9 mouse cellular contexts compared by ENCODE assay signal in genomic region chr9:110243221-110243833, GRCm38 (mm10). TPM values are rescaled to one million over a fixed set of nuclear protein-coding genes. Genes with fewer than 3 reads are reported as not detected.
DNase-seq lines count a peak whose midpoint lies in the region; ATAC-seq and TF ChIP-seq lines count a peak whose summit lies in the region.
"Had no signal": no experiment of that assay in that cellular context is flagged by ENCODE, and none has a peak within 500 bp of the region (broad histone marks: within the 10 kb centered on the region; RNA-seq: fewer than 3 reads in every experiment).

TSS of gene Cspg5 (plus strand) at chr9:110243783.

- no peak within 1 kb of the TSS for H3K27ac ChIP-seq in heart, embryonic 16.5 days (ENCODE audit: low read length)
- H3K27ac ChIP-seq in heart, adult 2 months, result no peak within 1 kb of the TSS
- no peak within 1 kb of the TSS for H3K27ac ChIP-seq in intestine, embryonic 15.5 days
- no peak within 1 kb of the TSS for H3K27ac ChIP-seq in midbrain, embryonic 11.5 days (ENCODE audit: low read depth, low read length)

- intact Hi-C loops in heart, adult 2 months (cut with DNase I), result no loop called here

- H3K9ac ChIP-seq in heart, embryonic 16.5 days (ENCODE audit: low read length), result no peak within 1 kb of the TSS
- no peak within 1 kb of the TSS for H3K9ac ChIP-seq in heart, adult 2 months (ENCODE audit: low read depth, low read length)
- H3K9ac ChIP-seq in intestine, embryonic 15.5 days, result 0 out of 2 replicates have a peak within 1 kb of the TSS, but pooled peaks have one; percentile 36
- H3K9ac ChIP-seq in midbrain, embryonic 11.5 days (ENCODE audit: low read length), result no peak within 1 kb of the TSS; the same call in 1 of the 2 replicates

- H3K4me3 ChIP-seq in heart, embryonic 16.5 days (ENCODE audit: low read length), result no peak within 1 kb of the TSS; the same call in 1 of the 2 replicates
- no peak within 1 kb of the TSS for H3K4me3 ChIP-seq in heart, adult 2 months
- H3K4me3 ChIP-seq in intestine, embryonic 15.5 days (replicated peaks), result peak within 1 kb of the TSS; percentile 60
- peak within 1 kb of the TSS; percentile 65 for H3K4me3 ChIP-seq in midbrain, embryonic 11.5 days (ENCODE audit: low read depth, low read length)

- no peak for DNase-seq in heart, adult 2 months
- no peak for DNase-seq in adrenal gland, postnatal 4 days (ENCODE audit: low spot score in 2 of 2)
- DNase-seq in midbrain, embryonic 11.5 days (ENCODE audit: low spot score, missing footprints), result no peak
- no peak for DNase-seq in ovary, postnatal 36 days (ENCODE audit: low spot score)
- DNase-seq in ovary, adult 18-20 months (ENCODE audit: low spot score), result no peak
- DNase-seq in cerebellum, adult 18-20 months, result no peak

- no peak for TF ChIP-seq EP300 in heart, adult 2 months (IDR thresholded peaks at IDR 0.05; ENCODE audit: insufficient read depth, low read depth, low read length)

- WGBS in heart, embryonic 16.5 days, result 83% methylated on average over 7 of the region's 7 CpGs
- 83% methylated on average over 7 of the region's 7 CpGs for WGBS in heart, adult 2 months
- WGBS in intestine, embryonic 15.5 days, result 85% methylated on average over 7 of the region's 7 CpGs
- 88% methylated on average over 7 of the region's 7 CpGs for WGBS in midbrain, embryonic 11.5 days

- peak within 1 kb of the TSS; percentile 100 for H3K4me2 ChIP-seq in heart, embryonic 16.5 days (ENCODE audit: low read depth, low read length)
- H3K4me2 ChIP-seq in intestine, embryonic 15.5 days (replicated peaks), result peak within 1 kb of the TSS; percentile 99
- peak within 1 kb of the TSS; percentile 100 for H3K4me2 ChIP-seq in midbrain, embryonic 11.5 days

- TF ChIP-seq CTCF in heart, adult 2 months (IDR thresholded peaks at IDR 0.05), result no peak

- H3K79me2 ChIP-seq in heart, adult 2 months (replicated peaks; ENCODE audit: control insufficient read depth, insufficient read depth, low read length), result no peaks in the 10 kb centered on the region

- 0 out of 2 replicates have a peak, but pooled peaks cover 2% of the 10 kb centered on the region for H3K36me3 ChIP-seq in heart, embryonic 16.5 days (ENCODE audit: control insufficient read depth, insufficient read depth)
- H3K36me3 ChIP-seq in heart, adult 2 months (ENCODE audit: control insufficient read depth, insufficient read depth, low read length), result no peaks in the 10 kb centered on the region
- H3K36me3 ChIP-seq in intestine, embryonic 15.5 days, result no peaks in the 10 kb centered on the region
- 0 out of 2 replicates have a peak, but pooled peaks cover 5% of the 10 kb centered on the region for H3K36me3 ChIP-seq in midbrain, embryonic 11.5 days (ENCODE audit: control insufficient read depth, insufficient read depth, low read length)

- H3K4me1 ChIP-seq in heart, embryonic 16.5 days (ENCODE audit: control insufficient read depth, insufficient read depth, low read length), result peaks cover 4% of the 10 kb centered on the region; the same call in 1 of the 2 replicates
- H3K4me1 ChIP-seq in heart, adult 2 months (ENCODE audit: control insufficient read depth, insufficient read depth, low read length), result peaks cover 3% of the 10 kb centered on the region; the same call in 1 of the 2 replicates
- H3K4me1 ChIP-seq in intestine, embryonic 15.5 days (replicated peaks), result peaks cover 11% of the 10 kb centered on the region
- peaks cover 13% of the 10 kb centered on the region for H3K4me1 ChIP-seq in midbrain, embryonic 11.5 days (ENCODE audit: control insufficient read depth, insufficient read depth, low read length)

- peaks cover 9% of the 10 kb centered on the region for H3K27me3 ChIP-seq in heart, embryonic 16.5 days (ENCODE audit: control insufficient read depth, insufficient read depth, low read length)
- H3K27me3 ChIP-seq in heart, adult 2 months (ENCODE audit: control insufficient read depth, insufficient read depth, low read length), result peaks cover 4% of the 10 kb centered on the region
- peaks cover 14% of the 10 kb centered on the region for H3K27me3 ChIP-seq in intestine, embryonic 15.5 days (replicated peaks)
- H3K27me3 ChIP-seq in midbrain, embryonic 11.5 days (ENCODE audit: control insufficient read depth, insufficient read depth, low read length), result peaks cover 3% of the 10 kb centered on the region; the same call in 1 of the 2 replicates

- H3K9me3 ChIP-seq in heart, embryonic 16.5 days (replicated peaks; ENCODE audit: control insufficient read depth, low read length), result no peaks in the 10 kb centered on the region
- H3K9me3 ChIP-seq in intestine, embryonic 15.5 days, result no peaks in the 10 kb centered on the region
- no peaks in the 10 kb centered on the region for H3K9me3 ChIP-seq in midbrain, embryonic 11.5 days (ENCODE audit: control insufficient read depth, low read length)
- H3K9me3 ChIP-seq: G1E had no signal

- no peak for ATAC-seq in heart, embryonic 16.5 days (replicated peaks; ENCODE audit: extremely low read depth, insufficient read depth, low FRiP score)
- ATAC-seq in intestine, embryonic 15.5 days, result no peak
- no peak for ATAC-seq in midbrain, embryonic 11.5 days (ENCODE audit: low FRiP score)

- no peak for TF ChIP-seq POLR2A in heart, adult 2 months (IDR thresholded peaks at IDR 0.05; ENCODE audit: insufficient read depth, low read depth, low read length)

RNA-seq across cellular contexts. Expression of gene Cspg5, which starts in this region (rescaled TPM):
- polyA plus RNA-seq in heart, embryonic 16.5 days (2015; fragmentation: Nextera tagmentation; extraction: Ambion mirVana), result 1.2 and 1.4 TPM in 2 replicates
- under 1 TPM; 0.21 to 0.23 TPM for total RNA-seq in heart, adult 2 months (2021)
- 0.15 and 0.29 TPM in 2 replicates for polyA plus RNA-seq in heart, adult 2 months (2012; rRNA removed)
- total RNA-seq in adrenal gland, postnatal 4 days (2021), result 10 to 100 TPM; 38.5 to 41.4 TPM
- 3.9 and 4.6 TPM in 2 replicates for polyA plus RNA-seq in intestine, embryonic 15.5 days (2015; fragmentation: Nextera tagmentation; extraction: Ambion mirVana)
- 12.9 and 14.2 TPM in 2 replicates for polyA plus RNA-seq in midbrain, embryonic 11.5 days (2014; fragmentation: Nextera tagmentation; extraction: Ambion mirVana)

Comparison
In these comparisons a context has a peak if more than half of its experiments do, and no peak if none do; other contexts are left out.
1. RNA of gene Cspg5 (total RNA-seq): 38.5 to 41.4 TPM in adrenal gland, postnatal 4 days; 0.21 to 0.23 TPM in heart, adult 2 months; every median in the first group is over 10 times any median in the second.
2. H3K4me3 ChIP-seq: peak in intestine, embryonic 15.5 days (single experiment) and midbrain, embryonic 11.5 days (single experiment); none in heart, embryonic 16.5 days (single experiment) and heart, adult 2 months (single experiment).
3. Peak in every context shown above with its lines, with median percentiles within 50 percentile points of each other: H3K4me2 ChIP-seq.